18 mouse cellular contexts compared by ENCODE assay signal in the genomic region with DNA sequence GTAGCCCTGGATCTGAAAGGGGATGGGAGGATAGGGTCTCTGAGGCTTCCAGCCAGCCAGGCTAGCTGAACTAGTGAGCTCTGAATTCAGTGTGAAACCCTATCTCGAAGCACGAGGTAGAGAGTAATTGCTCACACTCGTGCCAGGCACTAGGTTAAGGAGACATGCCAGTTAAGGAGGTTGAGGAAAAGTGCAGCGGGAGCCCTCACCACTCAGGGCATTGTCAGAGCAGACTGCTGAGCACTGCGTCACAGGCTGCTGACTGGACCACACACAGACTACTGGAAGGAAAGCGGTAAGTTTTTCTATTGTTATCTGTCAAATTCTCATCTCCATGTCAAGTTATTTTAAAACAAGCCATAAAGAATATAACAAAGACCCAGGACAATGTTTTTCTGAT.
"Had no signal": no experiment of that assay in that cellular context is flagged by ENCODE, and none has a peak within 500 bp of the region (broad histone marks: within the 10 kb centered on the region; RNA-seq: fewer than 3 reads in every experiment).

No protein-coding gene starts in this region.

- H3K4me1 ChIP-seq: liver, embryonic 15.5 days; midbrain, embryonic 12.5 days; midbrain, embryonic 15.5 days; neural tube, embryonic 12.5 days; neural tube, embryonic 15.5 days had no signal

- ATAC-seq: intestine, postnatal 0 days; lung, postnatal 0 days; midbrain, embryonic 15.5 days had no signal

- H3K27me3 ChIP-seq: kidney, embryonic 15.5 days; limb, embryonic 12.5 days; limb, embryonic 15.5 days; liver, embryonic 15.5 days; midbrain, embryonic 12.5 days; midbrain, embryonic 15.5 days; neural tube, embryonic 12.5 days; neural tube, embryonic 15.5 days had no signal

- H3K36me3 ChIP-seq: kidney, embryonic 15.5 days; limb, embryonic 12.5 days; limb, embryonic 15.5 days; liver, embryonic 15.5 days; midbrain, embryonic 12.5 days; midbrain, embryonic 15.5 days; neural tube, embryonic 12.5 days; neural tube, embryonic 15.5 days had no signal

- H3K9me3 ChIP-seq: kidney, embryonic 15.5 days; limb, embryonic 12.5 days; limb, embryonic 15.5 days; liver, embryonic 15.5 days; midbrain, embryonic 12.5 days; midbrain, embryonic 15.5 days; neural tube, embryonic 12.5 days; neural tube, embryonic 15.5 days had no signal

- H3K9ac ChIP-seq: kidney, embryonic 15.5 days; limb, embryonic 12.5 days; limb, embryonic 15.5 days; liver, embryonic 15.5 days; midbrain, embryonic 12.5 days; midbrain, embryonic 15.5 days; neural tube, embryonic 12.5 days; neural tube, embryonic 15.5 days had no signal

- H3K27ac ChIP-seq: kidney, embryonic 15.5 days; limb, embryonic 12.5 days; limb, embryonic 15.5 days; liver, embryonic 15.5 days; macrophage; midbrain, embryonic 12.5 days; midbrain, embryonic 15.5 days; neural tube, embryonic 12.5 days; neural tube, embryonic 15.5 days had no signal

- DNase-seq: kidney, adult 8-10 months; kidney, postnatal 14 days; kidney, postnatal 4 days; left cerebral cortex, postnatal 4 days; lung, adult 2 months; thymus, postnatal 25 days had no signal

- H3K4me2 ChIP-seq: kidney, embryonic 15.5 days; limb, embryonic 12.5 days; limb, embryonic 15.5 days; liver, embryonic 11.5 days; liver, embryonic 15.5 days; midbrain, embryonic 12.5 days; midbrain, embryonic 15.5 days; neural tube, embryonic 12.5 days; neural tube, embryonic 15.5 days had no signal

- H3K4me3 ChIP-seq: kidney, embryonic 15.5 days; limb, embryonic 12.5 days; limb, embryonic 15.5 days; liver, embryonic 15.5 days; midbrain, embryonic 12.5 days; midbrain, embryonic 15.5 days; neural tube, embryonic 12.5 days; neural tube, embryonic 15.5 days had no signal
